Mouse (Mus musculus): ENCODE data around the gene Zfp112.

The Zfp112 gene

DNA sequence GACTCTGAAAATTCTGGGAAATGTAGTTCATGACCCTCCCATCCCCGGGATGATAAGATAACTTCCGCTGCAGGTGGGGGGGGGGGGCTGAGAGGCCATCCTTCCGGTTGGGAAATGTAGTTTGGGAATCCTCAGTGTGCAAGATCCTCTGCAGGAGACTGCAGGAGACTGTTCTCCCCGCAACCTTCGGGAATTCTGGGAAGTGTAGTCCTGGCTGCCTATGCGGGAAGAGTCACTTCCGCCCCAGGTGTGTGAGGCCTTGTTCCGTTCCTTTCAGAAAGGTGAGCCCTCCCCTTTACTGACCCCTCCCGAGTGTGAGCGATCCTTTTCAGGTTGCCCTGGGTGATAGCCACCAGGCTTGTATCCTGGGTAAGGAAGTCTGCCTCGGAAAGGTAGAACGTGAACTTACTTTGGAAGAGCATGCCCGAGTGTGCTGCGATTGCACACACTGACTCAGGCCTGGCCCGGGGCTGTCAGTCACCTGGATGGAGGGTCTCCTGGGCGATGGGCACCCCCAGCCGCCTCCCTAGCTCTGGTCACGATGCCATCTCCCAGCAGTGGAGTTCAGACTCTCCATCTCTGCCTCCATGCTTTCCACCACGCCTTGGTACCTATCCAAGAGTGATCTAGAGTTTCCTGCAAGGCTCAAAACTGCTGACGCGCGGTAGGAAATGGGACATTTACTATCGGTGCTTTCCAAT, at the start of gene Zfp112:
Zfp112 (plus strand) TSS at position 159 of the 701 bp plus-strand sequence.
- WGBS = 1% methylated on average over 23 of the region's 23 CpGs

- 33% methylated on average over 1 of the region's 1 CpGs for WGBS
These were observed 37.7 kb upstream of the Zfp112 start for GRCm38 (mm10) chr7:24074424-24074823.

GRCm38 (mm10) chr7:24081634-24082431, 30.3 kb upstream of the Zfp112 start, which contains the start of gene Zfp180:
Gene Zfp180 (plus strand): TSS chr7:24081924.
- WGBS = 20% methylated on average over 44 of the region's 44 CpGs

- 19% methylated on average over 15 of the region's 15 CpGs for WGBS
These were observed 29.5 kb upstream of the Zfp112 start for GRCm38 (mm10) chr7:24082457-24083235.

DNA sequence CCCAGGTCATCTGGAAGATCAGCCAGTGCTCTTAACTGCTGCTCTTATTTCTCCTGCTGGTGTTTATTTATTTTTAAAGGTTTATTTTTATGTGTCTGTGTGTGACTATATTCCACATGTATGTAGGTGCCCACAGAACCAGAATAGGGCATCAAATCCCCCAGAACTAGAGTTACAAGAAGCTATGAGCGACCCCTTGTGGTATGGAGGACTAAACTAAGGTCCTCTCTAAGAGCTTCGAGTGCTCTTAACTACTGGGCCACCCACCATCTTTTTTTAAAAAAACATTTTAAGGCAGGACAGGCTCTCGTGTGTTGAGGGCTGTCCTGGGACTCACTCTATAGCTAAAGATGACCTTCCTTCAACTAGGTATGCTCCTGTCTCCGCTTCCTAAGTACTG, 25.2 kb upstream of the Zfp112 start:
- WGBS = 97% methylated on average over 4 of the region's 4 CpGs

- WGBS = 96% methylated on average over 12 of the region's 12 CpGs
These were observed 24.5 kb upstream of the Zfp112 start for GRCm38 (mm10) chr7:24087485-24088125.

DNA sequence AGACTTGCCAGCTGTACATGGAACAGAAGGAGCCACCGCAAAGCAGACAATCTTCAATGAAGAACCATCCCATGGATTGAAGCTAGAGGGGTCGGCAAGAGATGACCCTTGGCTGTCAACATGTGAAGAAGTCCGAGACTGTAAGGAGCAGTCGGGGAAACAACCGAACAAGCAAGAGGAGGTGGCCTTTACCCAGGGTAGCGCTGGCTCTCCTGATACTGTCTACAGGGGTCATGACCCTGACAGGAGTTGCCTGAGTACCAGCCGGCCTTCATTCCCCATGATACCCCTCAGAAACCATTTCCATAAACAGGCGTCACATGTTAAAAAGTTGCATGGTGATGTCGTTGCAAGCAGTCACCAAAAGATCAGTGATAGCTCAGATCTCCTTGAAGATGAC, 7.7 kb upstream of the Zfp112 start:
- WGBS = 98% methylated on average over 9 of the region's 9 CpGs

- 95% methylated on average over 18 of the region's 18 CpGs for WGBS
These were observed 6.9 kb upstream of the Zfp112 start for GRCm38 (mm10) chr7:24105144-24105703.

GRCm38 (mm10) chr7:24110839-24111238, 1.3 kb upstream of the Zfp112 start:
- 94% methylated on average over 7 of the region's 7 CpGs for WGBS

GRCm38 (mm10) chr7:24111772-24112155, 350 bp upstream of the Zfp112 start:
- 4% methylated on average over 9 of the region's 9 CpGs for WGBS

DNA sequence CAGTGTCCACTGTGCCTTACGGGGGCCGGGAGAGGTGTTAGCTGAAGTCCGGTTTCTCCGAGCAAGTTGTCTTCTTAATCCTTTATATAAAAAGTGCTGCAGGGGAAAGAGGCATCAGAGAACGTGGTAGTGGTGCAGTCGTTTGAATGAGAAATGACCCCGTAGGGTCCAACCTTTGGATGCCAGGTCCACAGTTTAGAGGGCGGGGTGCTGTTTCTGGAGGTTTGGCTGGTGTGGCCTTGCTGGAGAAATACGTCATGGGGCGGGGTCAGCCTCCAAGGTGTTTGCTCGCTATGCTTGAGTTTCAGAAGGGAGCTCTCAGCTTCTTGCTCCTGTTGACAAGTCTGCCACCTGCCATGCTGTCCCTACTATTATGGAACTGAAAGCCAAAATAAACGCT, 887 bp downstream of the Zfp112 start:
- 12% methylated on average over 12 of the region's 12 CpGs for WGBS

DNA sequence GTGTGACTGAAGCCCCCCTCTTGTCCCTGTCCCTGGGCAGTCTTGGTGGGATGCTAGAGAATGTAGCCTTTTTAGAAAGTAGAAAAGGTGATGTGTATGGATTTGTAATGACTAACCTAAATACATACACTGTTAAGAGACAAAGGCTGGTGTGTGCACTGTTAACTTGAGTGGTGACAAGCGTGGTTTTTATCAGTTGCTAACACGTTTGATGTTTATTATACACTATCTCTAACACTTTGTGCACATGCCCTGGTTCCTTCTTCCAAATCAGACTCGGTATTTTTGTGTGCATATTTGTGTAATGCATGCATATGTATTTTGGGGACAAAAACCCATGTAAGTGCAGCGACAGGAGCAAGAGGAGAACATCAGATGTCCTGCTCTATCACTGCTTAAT, 4.5 kb downstream of the Zfp112 start:
- WGBS = 74% methylated on average over 4 of the region's 4 CpGs

DNA sequence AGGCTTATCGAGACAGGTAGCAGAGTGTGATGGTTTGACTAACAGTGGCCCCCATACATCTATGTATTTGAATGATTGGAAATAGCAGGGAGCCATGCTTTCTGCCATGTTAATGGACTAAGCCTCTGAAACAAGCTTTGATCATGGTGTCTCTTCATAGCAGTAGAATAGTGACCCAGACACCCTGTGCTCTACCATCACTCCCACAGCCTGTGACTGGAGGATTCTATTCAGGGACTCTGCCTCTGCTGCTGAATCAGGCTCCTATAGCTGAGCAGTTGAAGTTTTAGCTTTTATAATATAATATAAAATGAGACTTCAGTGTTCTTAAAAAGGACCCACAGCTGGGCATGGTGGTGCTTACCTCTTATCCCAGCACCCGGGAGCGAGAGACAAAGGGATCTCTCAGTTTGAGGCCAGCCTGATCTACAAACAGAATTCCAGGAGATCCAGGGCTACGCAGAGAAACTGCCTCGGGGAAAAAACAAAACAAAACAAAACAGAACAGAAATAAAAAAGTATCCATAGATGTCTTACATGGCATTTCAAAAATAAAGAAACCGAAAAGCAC, 21.4 kb downstream of the Zfp112 start:
- WGBS = 16% methylated on average over 6 of the region's 6 CpGs

- 2% methylated on average over 32 of the region's 32 CpGs for WGBS
These were observed 22.1 kb downstream of the Zfp112 start, which contains the start of gene Zfp235 for GRCm38 (mm10) chr7:24133996-24134828. Gene Zfp235 (plus strand): TSS chr7:24134169.

- WGBS = 88% methylated on average over 6 of the region's 6 CpGs
These were observed 30.5 kb downstream of the Zfp112 start for GRCm38 (mm10) chr7:24142566-24142965.

DNA sequence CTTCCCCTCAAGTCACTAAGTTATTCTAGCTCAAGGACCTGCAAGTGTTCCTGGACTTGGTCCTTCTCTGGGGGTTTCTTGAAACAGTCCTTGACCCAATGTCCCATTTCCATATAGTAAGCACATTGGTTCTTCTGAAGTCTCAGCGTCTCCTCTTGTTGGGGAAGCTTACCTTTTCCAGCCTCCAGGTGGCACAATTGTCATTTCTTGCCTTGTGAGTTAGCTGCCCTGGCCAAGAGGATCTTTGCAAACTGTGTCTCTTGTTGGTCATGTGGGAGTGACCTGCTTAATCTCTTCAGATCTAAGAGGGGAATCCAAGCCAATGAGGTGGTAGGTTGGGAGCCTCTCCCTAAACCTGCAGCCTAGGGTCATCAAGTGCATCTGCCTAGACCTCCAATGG, 41.2 kb downstream of the Zfp112 start:
- 5% methylated on average over 1 of the region's 1 CpGs for WGBS

DNA sequence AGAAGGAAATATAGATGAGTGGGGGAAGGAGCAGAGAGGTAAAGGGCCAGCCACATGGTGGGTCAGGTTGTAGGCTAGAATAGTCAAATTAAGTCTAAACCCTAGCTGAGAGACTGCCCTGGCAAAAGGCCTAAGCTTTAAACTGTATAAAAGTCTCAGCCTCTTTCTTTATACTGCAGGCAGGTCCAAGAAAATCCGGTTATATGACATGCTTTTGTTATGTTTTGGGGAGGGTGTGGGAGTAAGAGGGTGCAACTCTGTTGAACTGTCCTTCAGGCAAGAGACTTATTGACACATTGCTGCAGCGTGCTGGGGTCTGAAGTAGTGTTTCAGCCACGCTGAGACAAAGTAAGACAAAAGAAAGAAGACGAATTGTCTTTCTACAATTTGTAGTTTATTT, 60.1 kb downstream of the Zfp112 start:
- 61% methylated on average over 4 of the region's 4 CpGs for WGBS

- 10% methylated on average over 23 of the region's 23 CpGs for WGBS
These were observed 62.7 kb downstream of the Zfp112 start, which contains the start of gene Zfp114 for GRCm38 (mm10) chr7:24174618-24175336. Gene Zfp114 (plus strand): TSS chr7:24175060.

- WGBS = 48% methylated on average over 6 of the region's 6 CpGs
These were observed 63.2 kb downstream of the Zfp112 start for GRCm38 (mm10) chr7:24175337-24175711.
